Mouse (Mus musculus) intestine, postnatal 0 days (tissue): Measurements from ENCODE around the gene Zbtb42. TPM values are rescaled to one million over a fixed set of nuclear protein-coding genes. Genes with fewer than 3 reads are reported as not detected.

Experiments used
- ATAC-seq: fragments of 200-750 bp; cut with Nextera tagmentation; 2 replicates; pipeline ENCODE4 v1.8.0; 2017; ENCODE audit warnings: mild to moderate bottlenecking, moderate TSS enrichment, moderate library complexity
- H3K27ac ChIP-seq: fragments of 300-500 bp; sonication (generic); 2 replicates; pipeline ENCODE4 v1.5.1; 2014; ENCODE audit warnings: mild to moderate bottlenecking, low read depth, low read length, moderate library complexity
- H3K27me3 ChIP-seq: fragments of 300-500 bp; sonication (generic); replicated peaks from 2 replicates; pipeline ENCODE4 v1.6.1; 2014; ENCODE audit warnings: low read length, mixed read lengths; ENCODE audit not compliant: control insufficient read depth, insufficient read depth
- H3K36me3 ChIP-seq: fragments of 300-500 bp; sonication (generic); 2 replicates; pipeline ENCODE4 v1.6.1; 2014; ENCODE audit warnings: mild to moderate bottlenecking, moderate library complexity; ENCODE audit not compliant: control insufficient read depth, insufficient read depth
- H3K4me1 ChIP-seq: fragments of 300-500 bp; sonication (generic); replicated peaks from 2 replicates; pipeline ENCODE4 v1.6.1; 2014; ENCODE audit warnings: antibody characterized with exemption, low read length, mixed read lengths; ENCODE audit not compliant: control insufficient read depth, insufficient read depth
- H3K4me2 ChIP-seq: fragments of 300-500 bp; sonication (generic); replicated peaks from 2 replicates; pipeline ENCODE4 v1.6.1; 2014; ENCODE audit warnings: low read depth, mild to moderate bottlenecking, moderate library complexity
- H3K4me3 ChIP-seq: fragments of 300-500 bp; sonication (generic); 2 replicates; pipeline ENCODE4 v1.5.1; 2014; ENCODE audit warnings: low read depth, low read length
- H3K9ac ChIP-seq: fragments of 300-500 bp; sonication (generic); 2 replicates; pipeline ENCODE4 v1.6.1; 2014; ENCODE audit warnings: mild to moderate bottlenecking, low read depth, low read length
- H3K9me3 ChIP-seq: fragments of 300-500 bp; sonication (generic); 2 replicates; pipeline ENCODE4 v1.6.1; 2016; ENCODE audit warnings: mixed run types; ENCODE audit not compliant: control insufficient read depth
- CTCF ChIP-seq: sonication (generic); IDR thresholded peaks from 2 replicates; pipeline ENCODE4 v1.5.1; 2016; ENCODE audit warnings: low read depth, mild to moderate bottlenecking, control low read depth, antibody characterized with exemption, moderate library complexity
- WGBS: fragments of 180-500 bp; shearing (Covaris S2); extraction: QIAGEN DNeasy Blood & Tissue Kit; methylation state at CpG from one replicate; pipeline ENCODE4 v1.1.7; 2014; 5-methylcytosine and 5-hydroxymethylcytosine counted together
- polyA plus RNA-seq: library from polyadenylated mRNA; unstranded; fragments of >200 nt; fragmentation: Nextera tagmentation; extraction: Ambion mirVana; gene quantifications from 2 replicates; pipeline ENCODE4 v1.2.1, GENCODE M21; 2015

Zbtb42 gene
- polyA plus RNA-seq, 1 experiment from 2014 or later = 8.3 TPM

- WGBS = 49% methylated on average over 5 of the region's 5 CpGs
- ATAC-seq = no peak
- Histone ChIP-seq H3K4me3 (no peak overlapping the region), H3K27ac (no peak overlapping the region), H3K36me3 (peaks cover 17% of the 10 kb centered on the region), H3K4me2 (no peak overlapping the region), H3K9me3 (no peaks in the 10 kb centered on the region), H3K4me1 (0 out of 2 replicates have a peak, but pooled peaks cover 7% of the 10 kb centered on the region), H3K27me3 (no peaks in the 10 kb centered on the region), H3K9ac (no peak overlapping the region)
- no peak for TF ChIP-seq CTCF
Measured at GRCm38 (mm10) chr12:112677076-112677475, 1.6 kb upstream of the Zbtb42 start.

- Histone ChIP-seq H3K36me3 (peaks cover 17% of the 10 kb centered on the region), H3K9me3 (no peaks in the 10 kb centered on the region), H3K4me1 (0 out of 2 replicates have a peak, but pooled peaks cover 7% of the 10 kb centered on the region), H3K4me3 (peak overlapping the region; percentile 65), H3K4me2 (peak overlapping the region; percentile 91), H3K27me3 (no peaks in the 10 kb centered on the region), H3K9ac (peak overlapping the region; percentile 71), H3K27ac (peak overlapping the region; percentile 90; the same call in 1 of the 2 replicates)
- 32% methylated on average over 19 of the region's 19 CpGs for WGBS
- ATAC-seq = no peak
- peak; percentile 60 for TF ChIP-seq CTCF
Measured at GRCm38 (mm10) chr12:112677943-112678554, 579 bp upstream of the Zbtb42 start.

GRCm38 (mm10) chr12:112679027-112679996, 684 bp downstream of the Zbtb42 start:
- H3K9ac ChIP-seq = peak overlapping the region; percentile 71
- peaks cover 17% of the 10 kb centered on the region for H3K36me3 ChIP-seq
- peak overlapping the region; percentile 65 for H3K4me3 ChIP-seq
- H3K27ac ChIP-seq = peak overlapping the region; percentile 90
- peak; percentile 65 for ATAC-seq
- H3K4me2 ChIP-seq = peak overlapping the region; percentile 91
- 8% methylated on average over 75 of the region's 87 CpGs for WGBS
- H3K27me3 ChIP-seq = no peaks in the 10 kb centered on the region
- H3K9me3 ChIP-seq = no peaks in the 10 kb centered on the region
- 0 out of 2 replicates have a peak, but pooled peaks cover 7% of the 10 kb centered on the region for H3K4me1 ChIP-seq
- TF ChIP-seq CTCF = 0 out of 2 replicates have a peak, but pooled peaks have one; percentile 24

DNA sequence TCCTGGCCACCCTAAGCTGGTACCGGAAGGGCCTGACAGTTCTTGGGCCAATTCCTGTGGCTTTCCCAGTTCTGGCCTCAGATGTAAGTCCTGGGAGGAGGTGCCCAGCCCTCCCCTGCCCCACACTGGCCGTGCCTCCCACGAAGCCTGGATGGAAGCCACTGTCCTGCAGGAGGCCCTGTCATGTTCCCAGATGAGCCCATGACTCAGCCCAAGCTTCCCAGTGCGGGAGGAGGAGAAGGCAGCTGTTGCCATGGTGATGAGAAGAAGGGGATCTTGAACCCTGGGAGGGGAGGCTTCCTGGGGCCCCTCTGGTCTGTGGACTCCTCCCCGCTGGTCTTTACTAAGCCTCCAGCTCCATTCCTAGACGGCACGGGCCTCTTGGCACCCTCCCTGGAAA, 4.7 kb downstream of the Zbtb42 start:
- 62% methylated on average over 7 of the region's 7 CpGs for WGBS
- no peak for ATAC-seq
- H3K27ac ChIP-seq = no peak overlapping the region
- H3K4me3 ChIP-seq = no peak overlapping the region
- no peaks in the 10 kb centered on the region for H3K9me3 ChIP-seq
- H3K4me2 ChIP-seq = no peak overlapping the region
- no peak overlapping the region for H3K9ac ChIP-seq
- peaks cover 17% of the 10 kb centered on the region for H3K36me3 ChIP-seq
- no peaks in the 10 kb centered on the region for H3K27me3 ChIP-seq
- TF ChIP-seq CTCF = no peak
- H3K4me1 ChIP-seq = 0 out of 2 replicates have a peak, but pooled peaks cover 3% of the 10 kb centered on the region

DNA sequence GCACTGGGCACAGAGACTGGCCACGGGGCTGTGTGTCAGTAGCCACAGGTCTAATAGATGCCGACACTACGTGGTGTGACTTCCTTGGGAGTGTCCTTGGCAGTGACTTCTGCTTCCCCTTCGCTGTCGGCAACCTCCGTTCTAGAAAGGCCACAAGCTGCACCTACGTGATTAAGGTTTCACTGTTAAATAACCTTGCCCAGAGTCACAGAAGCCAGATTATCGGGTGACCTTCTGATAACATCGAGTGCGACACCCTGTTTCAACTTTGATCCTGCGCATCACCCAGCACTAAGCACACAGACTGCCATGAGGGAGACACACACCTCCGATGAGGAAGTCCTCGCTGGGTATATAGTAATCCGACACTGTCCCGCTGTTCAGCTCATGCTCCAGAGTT, 9.8 kb downstream of the Zbtb42 start:
- TF ChIP-seq CTCF = no peak
- Histone ChIP-seq H3K4me2 (peak overlapping the region; percentile 37; the same call in 1 of the 2 replicates), H3K4me3 (no peak overlapping the region), H3K27ac (no peak overlapping the region), H3K36me3 (no peaks in the 10 kb centered on the region), H3K4me1 (0 out of 2 replicates have a peak, but pooled peaks cover 5% of the 10 kb centered on the region), H3K27me3 (no peaks in the 10 kb centered on the region), H3K9ac (no peak overlapping the region), H3K9me3 (no peaks in the 10 kb centered on the region)
- ATAC-seq = peak; percentile 52
- 28% methylated on average over 15 of the region's 15 CpGs for WGBS
